Mouse (Mus musculus) c-Kit-positive CD71-negative TER-119-negative erythroid progenitor cells, embryonic 14.5 days (primary cell): ENCODE measurements around the gene Noc4l.
A peak's percentile ranks its signal among the peaks of the same experiment; 100 is the strongest.

ENCODE experiments used
- DNase-seq: peaks from one replicate; pipeline ENCODE4 v3.0.0-alpha.2; 2013; ENCODE audit warnings: low read depth

Gene Noc4l

DNA sequence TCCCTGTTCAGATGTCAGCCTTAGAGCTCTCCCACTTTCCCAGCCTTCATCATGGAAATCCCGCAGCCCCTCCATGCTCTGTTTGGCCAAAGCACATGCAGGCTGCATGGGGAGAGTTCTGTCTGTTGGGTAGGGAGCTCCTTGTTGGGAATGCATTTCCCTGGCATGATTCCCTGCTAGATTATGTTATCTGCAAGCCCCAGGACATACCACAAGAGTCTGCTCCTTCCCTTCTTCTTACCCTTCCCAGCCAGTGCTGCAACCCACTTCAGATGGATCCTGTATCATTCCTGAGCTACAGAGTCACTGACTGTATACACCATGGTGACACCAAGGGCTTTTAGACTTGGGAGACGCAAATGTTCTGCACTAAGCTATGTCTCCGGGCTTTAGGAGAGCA, 43.8 kb downstream of the Noc4l start:
- DNase-seq: no peak

DNA sequence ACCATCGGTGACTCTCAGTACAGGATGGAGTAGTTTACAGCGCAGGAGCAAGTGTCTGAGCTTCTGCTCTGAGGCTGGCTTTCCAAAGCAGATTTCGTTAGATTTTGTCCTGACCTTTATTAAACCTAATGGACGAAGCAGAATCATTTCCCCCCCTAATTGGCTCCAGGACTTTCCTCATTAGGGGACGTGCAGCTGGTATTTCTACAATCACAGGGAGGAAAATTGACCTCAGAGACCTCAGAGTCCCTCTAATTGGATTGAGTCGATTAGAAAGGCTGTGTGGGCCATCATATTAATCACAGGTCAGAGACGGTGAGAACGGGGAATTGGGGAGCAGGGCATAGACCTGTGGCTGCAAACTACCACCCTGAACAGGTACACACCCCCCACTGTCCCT, 44.3 kb downstream of the Noc4l start:
- no peak for DNase-seq

- DNase-seq: no peak
These were observed 44.9 kb downstream of the Noc4l start for GRCm38 (mm10) chr5:110608336-110608735.

DNA sequence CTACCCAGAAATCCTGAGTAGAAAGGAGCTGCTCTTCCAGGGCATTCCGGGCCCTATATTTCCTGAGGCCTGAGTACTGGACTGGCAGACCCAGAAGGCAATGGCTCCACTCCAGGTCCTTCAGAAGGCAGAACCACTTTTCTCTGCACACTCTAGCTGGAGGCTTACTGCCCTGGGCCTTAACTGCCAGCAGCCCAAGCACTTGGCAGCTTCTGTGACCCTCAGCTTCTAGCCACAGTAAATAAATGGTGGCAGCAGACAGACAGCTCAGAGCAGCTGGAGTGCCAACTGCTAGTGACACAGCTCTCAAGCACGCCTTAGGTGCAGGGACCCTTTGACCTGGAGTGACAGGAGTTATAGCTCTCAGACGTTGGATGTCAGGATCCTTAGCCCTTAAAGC, 45.5 kb downstream of the Noc4l start:
- no peak for DNase-seq

- DNase-seq: no peak
These were observed 47.5 kb downstream of the Noc4l start for GRCm38 (mm10) chr5:110605531-110606221.

DNA sequence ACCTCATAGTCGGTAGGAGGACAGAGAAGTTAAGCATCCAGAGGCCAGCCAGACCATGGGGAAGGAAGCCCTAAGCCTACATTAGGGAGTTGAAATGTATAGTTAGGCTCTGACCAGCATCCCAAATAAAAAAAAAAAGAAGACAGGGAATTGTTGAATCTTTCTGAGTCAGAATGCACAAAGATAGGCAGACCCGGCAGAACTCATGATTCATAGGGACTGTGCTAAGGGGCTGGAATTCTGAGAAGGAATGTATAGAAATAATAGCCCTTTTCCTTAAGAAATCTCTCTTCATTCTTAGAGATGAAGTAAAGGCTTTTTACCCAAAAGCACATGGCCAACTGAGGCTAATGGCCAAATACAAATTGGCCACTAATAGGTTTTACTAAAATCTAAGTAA, 48.9 kb downstream of the Noc4l start:
- no peak for DNase-seq

- peak; percentile 44 for DNase-seq
These were observed 50.1 kb downstream of the Noc4l start for GRCm38 (mm10) chr5:110603016-110603685.
